Mouse (Mus musculus): ENCODE measurements around the gene Prrc2b. TPM values are rescaled to one million over a fixed set of nuclear protein-coding genes. Genes with fewer than 3 reads are reported as not detected.

Prrc2b gene
- polyA plus RNA-seq, 1 experiment from 2014 or later: 73.1 TPM

GRCm38 (mm10) chr2:32163057-32163456 lies 12.2 kb downstream of the Prrc2b start:
- Histone ChIP-seq H3K27ac (ENCODE audit: low read depth, low read length) (no peak overlapping the region), H3K4me1 (ENCODE audit: control insufficient read depth, insufficient read depth, low read length) (peaks cover 31% of the 10 kb centered on the region), H3K9me3 (ENCODE audit: control insufficient read depth, low read length) (no peaks in the 10 kb centered on the region; the same call in 1 of the 2 replicates), H3K4me2 (replicated peaks; ENCODE audit: low read depth, low read length) (no peak overlapping the region), H3K27me3 (ENCODE audit: control insufficient read depth, insufficient read depth, low read length) (no peaks in the 10 kb centered on the region), H3K9ac (ENCODE audit: low read depth, low read length) (no peak overlapping the region), H3K36me3 (ENCODE audit: control insufficient read depth, insufficient read depth, low read length) (0 out of 2 replicates have a peak, but pooled peaks cover 3% of the 10 kb centered on the region), H3K4me3 (ENCODE audit: low read length) (no peak overlapping the region)
- WGBS: 89% methylated on average over 3 of the region's 3 CpGs
- no peak for ATAC-seq (ENCODE audit: low FRiP score, low TSS enrichment)

DNA sequence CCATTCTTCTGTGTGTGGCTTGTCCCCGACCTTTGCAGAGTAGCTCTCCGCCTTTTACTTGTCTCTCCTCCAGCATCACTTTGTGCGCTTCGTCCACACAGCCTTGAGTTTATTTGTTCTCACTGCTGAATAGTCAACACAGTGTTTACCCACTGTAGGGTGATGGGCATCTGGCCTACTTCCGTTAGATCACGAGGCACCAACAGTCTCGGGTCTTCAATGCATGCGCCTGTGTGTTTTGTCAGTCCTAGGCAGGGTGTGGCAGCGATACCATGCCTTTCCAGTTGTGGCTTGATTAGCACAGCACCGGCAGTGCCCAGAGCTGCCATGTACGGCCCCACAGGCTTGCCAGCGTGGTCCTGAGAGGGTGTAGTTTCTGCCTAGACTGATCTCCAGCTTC lies 13.6 kb downstream of the Prrc2b start:
- no peak overlapping the region for H3K4me3 ChIP-seq (ENCODE audit: low read length)
- H3K4me2 ChIP-seq (replicated peaks; ENCODE audit: low read depth, low read length): no peak overlapping the region
- H3K27me3 ChIP-seq (ENCODE audit: control insufficient read depth, insufficient read depth, low read length): no peaks in the 10 kb centered on the region
- H3K36me3 ChIP-seq (ENCODE audit: control insufficient read depth, insufficient read depth, low read length): 0 out of 2 replicates have a peak, but pooled peaks cover 3% of the 10 kb centered on the region
- H3K4me1 ChIP-seq (ENCODE audit: control insufficient read depth, insufficient read depth, low read length): peaks cover 20% of the 10 kb centered on the region
- no peak overlapping the region for H3K9ac ChIP-seq (ENCODE audit: low read depth, low read length)
- 79% methylated on average over 12 of the region's 12 CpGs for WGBS
- H3K27ac ChIP-seq (ENCODE audit: low read depth, low read length): no peak overlapping the region
- H3K9me3 ChIP-seq (ENCODE audit: control insufficient read depth, low read length): no peaks in the 10 kb centered on the region; the same call in 1 of the 2 replicates
- ATAC-seq (ENCODE audit: low FRiP score, low TSS enrichment): no peak

DNA sequence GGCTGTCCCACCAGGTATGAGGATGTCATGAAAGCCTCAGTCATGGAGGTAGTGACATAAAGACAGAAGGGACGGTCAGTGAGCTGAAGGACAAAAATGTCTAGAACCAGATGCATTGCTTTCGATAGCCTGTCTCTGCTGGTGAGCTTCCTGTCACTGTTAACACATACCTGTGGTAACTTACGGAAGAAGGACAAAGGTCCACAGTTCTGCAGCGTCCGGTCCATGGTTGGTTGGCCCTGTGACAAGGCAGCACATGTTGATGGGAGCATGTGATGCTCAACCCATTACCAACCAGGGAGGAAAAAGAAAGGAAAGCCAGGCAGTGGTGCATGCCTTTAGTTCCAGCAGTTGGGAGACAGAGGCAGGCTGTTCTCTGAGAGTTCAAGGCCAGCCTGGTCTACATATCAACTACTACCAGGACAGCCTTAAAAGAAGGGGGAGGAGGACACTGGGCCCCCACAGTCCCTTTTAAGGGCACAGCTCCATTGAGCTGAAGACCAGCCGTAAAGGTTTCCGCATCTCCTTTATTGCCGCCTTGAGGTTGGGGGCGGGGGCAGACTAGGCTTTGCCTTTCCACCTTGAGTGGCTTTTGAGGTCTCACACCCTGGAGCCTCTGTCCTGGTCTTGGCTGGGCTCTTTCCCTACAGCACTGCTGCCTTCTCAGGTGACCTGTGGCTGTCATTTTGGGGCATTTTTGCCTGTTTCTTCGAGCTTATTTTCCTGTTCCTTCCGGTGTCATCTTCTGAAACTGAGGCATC lies 14.3 kb downstream of the Prrc2b start:
- Histone ChIP-seq H3K4me3 (ENCODE audit: low read length) (no peak overlapping the region), H3K9ac (ENCODE audit: low read depth, low read length) (no peak overlapping the region), H3K4me2 (replicated peaks; ENCODE audit: low read depth, low read length) (no peak overlapping the region), H3K36me3 (ENCODE audit: control insufficient read depth, insufficient read depth, low read length) (no peaks in the 10 kb centered on the region), H3K9me3 (ENCODE audit: control insufficient read depth, low read length) (no peaks in the 10 kb centered on the region; the same call in 1 of the 2 replicates), H3K27ac (ENCODE audit: low read depth, low read length) (no peak overlapping the region), H3K27me3 (ENCODE audit: control insufficient read depth, insufficient read depth, low read length) (no peaks in the 10 kb centered on the region), H3K4me1 (ENCODE audit: control insufficient read depth, insufficient read depth, low read length) (peaks cover 19% of the 10 kb centered on the region)
- no peak for ATAC-seq (ENCODE audit: low FRiP score, low TSS enrichment)
- WGBS: 73% methylated on average over 11 of the region's 11 CpGs

- Histone ChIP-seq H3K9me3 (ENCODE audit: control insufficient read depth, low read length) (no peaks in the 10 kb centered on the region; the same call in 1 of the 2 replicates), H3K9ac (ENCODE audit: low read depth, low read length) (no peak overlapping the region), H3K27me3 (ENCODE audit: control insufficient read depth, insufficient read depth, low read length) (no peaks in the 10 kb centered on the region), H3K4me1 (ENCODE audit: control insufficient read depth, insufficient read depth, low read length) (peaks cover 19% of the 10 kb centered on the region), H3K4me3 (ENCODE audit: low read length) (no peak overlapping the region; the same call in 1 of the 2 replicates), H3K36me3 (ENCODE audit: control insufficient read depth, insufficient read depth, low read length) (no peaks in the 10 kb centered on the region), H3K27ac (ENCODE audit: low read depth, low read length) (no peak overlapping the region), H3K4me2 (replicated peaks; ENCODE audit: low read depth, low read length) (peak overlapping the region; percentile 10; the same call in 1 of the 2 replicates)
- WGBS: 7% methylated on average over 10 of the region's 10 CpGs
- ATAC-seq (ENCODE audit: low FRiP score, low TSS enrichment): no peak
Observed at GRCm38 (mm10) chr2:32166581-32166980, 15.7 kb downstream of the Prrc2b start.

DNA sequence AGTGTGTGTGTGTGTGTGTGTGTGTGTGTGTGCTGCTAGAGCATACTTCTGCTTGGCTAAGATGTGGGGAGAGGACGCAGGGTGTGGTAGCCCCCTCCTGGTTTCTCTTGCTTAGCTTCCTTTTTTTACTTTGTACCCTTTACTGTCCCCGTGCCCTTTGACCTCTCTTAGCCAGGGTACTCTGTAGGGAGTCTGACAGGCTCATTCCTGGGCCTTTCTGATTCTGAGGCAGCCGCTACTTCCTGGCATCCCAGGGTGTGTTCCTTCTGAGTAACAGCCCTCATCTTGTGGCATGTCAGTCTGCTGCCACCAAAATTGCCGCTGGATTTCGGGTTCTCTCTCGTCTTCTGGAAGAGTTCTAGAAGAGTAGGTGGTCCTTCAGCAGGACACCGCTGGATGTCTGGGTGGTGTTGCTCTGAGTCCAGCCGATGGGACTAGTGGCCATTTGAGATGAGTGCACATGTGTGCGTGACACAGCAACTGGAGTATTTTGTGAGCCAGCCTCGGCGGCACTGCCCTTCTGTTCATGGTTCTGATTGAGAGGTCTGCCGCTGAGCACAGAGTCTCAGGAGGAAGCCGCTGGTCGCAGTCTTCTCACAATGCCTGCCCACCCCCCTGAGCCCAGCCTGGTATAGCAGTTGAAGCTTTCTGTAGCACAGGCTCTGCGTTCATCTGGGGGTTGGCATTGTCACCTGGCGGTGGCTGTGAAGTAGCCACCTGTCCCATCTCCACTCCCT lies 16.3 kb downstream of the Prrc2b start:
- Histone ChIP-seq H3K4me3 (ENCODE audit: low read length) (no peak overlapping the region; the same call in 1 of the 2 replicates), H3K9me3 (ENCODE audit: control insufficient read depth, low read length) (no peaks in the 10 kb centered on the region), H3K36me3 (ENCODE audit: control insufficient read depth, insufficient read depth, low read length) (no peaks in the 10 kb centered on the region), H3K4me1 (ENCODE audit: control insufficient read depth, insufficient read depth, low read length) (peaks cover 19% of the 10 kb centered on the region), H3K27me3 (ENCODE audit: control insufficient read depth, insufficient read depth, low read length) (no peaks in the 10 kb centered on the region), H3K27ac (ENCODE audit: low read depth, low read length) (peak overlapping the region; percentile 71; the same call in 1 of the 2 replicates), H3K9ac (ENCODE audit: low read depth, low read length) (no peak overlapping the region; the same call in 1 of the 2 replicates), H3K4me2 (replicated peaks; ENCODE audit: low read depth, low read length) (peak overlapping the region; percentile 6; the same call in 1 of the 2 replicates)
- ATAC-seq (ENCODE audit: low FRiP score, low TSS enrichment): peak; percentile 24
- WGBS: 22% methylated on average over 16 of the region's 16 CpGs

DNA sequence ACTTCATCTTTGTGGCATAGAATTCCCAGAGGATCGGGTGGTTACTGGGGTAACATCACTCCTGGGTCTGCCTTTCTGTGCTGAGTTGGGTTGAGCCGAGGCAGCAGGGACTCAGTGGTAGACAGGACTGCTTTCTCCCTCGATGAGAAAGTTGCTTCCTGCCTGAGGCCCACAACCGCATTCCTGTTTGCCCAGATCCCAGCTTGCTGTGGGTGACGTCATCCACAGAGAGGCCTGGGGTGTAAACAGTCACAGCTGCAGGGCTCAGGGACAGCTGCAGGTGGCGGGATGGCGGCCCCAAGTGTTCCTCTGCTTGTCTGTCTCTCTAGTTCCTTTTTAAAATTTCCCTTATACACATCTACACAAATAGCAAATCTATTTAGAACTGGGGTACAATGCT lies 16.9 kb downstream of the Prrc2b start:
- no peak overlapping the region for H3K4me3 ChIP-seq (ENCODE audit: low read length)
- peak; percentile 51 for ATAC-seq (ENCODE audit: low FRiP score, low TSS enrichment)
- H3K4me1 ChIP-seq (ENCODE audit: control insufficient read depth, insufficient read depth, low read length): peaks cover 19% of the 10 kb centered on the region

DNA sequence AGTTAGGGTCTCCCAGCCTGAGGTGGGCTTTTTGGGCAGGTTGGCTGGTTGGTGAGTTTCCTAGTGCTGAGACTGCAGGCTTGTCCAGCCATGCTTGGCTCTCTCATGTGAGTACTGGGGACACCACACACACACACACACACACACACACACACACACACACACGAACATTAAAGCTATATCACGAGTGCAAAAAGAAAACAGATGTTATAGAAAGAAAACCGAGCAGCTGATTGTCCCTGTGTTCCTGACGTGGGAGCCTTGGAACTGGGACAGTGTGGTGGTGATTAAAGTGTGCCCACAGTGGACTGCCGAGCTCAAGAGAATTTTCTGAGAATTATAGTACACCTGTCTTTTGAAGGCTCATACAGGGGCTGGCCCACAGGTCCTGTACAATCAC lies 18.4 kb downstream of the Prrc2b start:
- H3K4me1 ChIP-seq (ENCODE audit: control insufficient read depth, insufficient read depth, low read length): peaks cover 27% of the 10 kb centered on the region
- no peak overlapping the region for H3K4me2 ChIP-seq (replicated peaks; ENCODE audit: low read depth, low read length)
- ATAC-seq (ENCODE audit: low FRiP score, low TSS enrichment): no peak
- no peak overlapping the region for H3K27ac ChIP-seq (ENCODE audit: low read depth, low read length)
- H3K9me3 ChIP-seq (ENCODE audit: control insufficient read depth, low read length): no peaks in the 10 kb centered on the region
- H3K36me3 ChIP-seq (ENCODE audit: control insufficient read depth, insufficient read depth, low read length): no peaks in the 10 kb centered on the region
- WGBS: 70% methylated on average over 5 of the region's 5 CpGs
- no peak overlapping the region for H3K9ac ChIP-seq (ENCODE audit: low read depth, low read length)
- H3K4me3 ChIP-seq (ENCODE audit: low read length): no peak overlapping the region
- H3K27me3 ChIP-seq (ENCODE audit: control insufficient read depth, insufficient read depth, low read length): no peaks in the 10 kb centered on the region

More for the DNA sequence above, 16.9 kb downstream of the Prrc2b start:
- Histone ChIP-seq H3K9me3 (ENCODE audit: control insufficient read depth, low read length) (no peaks in the 10 kb centered on the region), H3K9ac (ENCODE audit: low read depth, low read length) (no peak overlapping the region; the same call in 1 of the 2 replicates), H3K27me3 (ENCODE audit: control insufficient read depth, insufficient read depth, low read length) (no peaks in the 10 kb centered on the region), H3K4me2 (replicated peaks; ENCODE audit: low read depth, low read length) (peak overlapping the region; percentile 6; the same call in 1 of the 2 replicates), H3K27ac (ENCODE audit: low read depth, low read length) (peak overlapping the region; percentile 71; the same call in 1 of the 2 replicates), H3K36me3 (ENCODE audit: control insufficient read depth, insufficient read depth, low read length) (no peaks in the 10 kb centered on the region)
- WGBS: 11% methylated on average over 7 of the region's 7 CpGs

- no peak overlapping the region for H3K9ac ChIP-seq (ENCODE audit: low read depth, low read length)
- no peak overlapping the region for H3K27ac ChIP-seq (ENCODE audit: low read depth, low read length)
- H3K9me3 ChIP-seq (ENCODE audit: control insufficient read depth, low read length): no peaks in the 10 kb centered on the region
- H3K4me1 ChIP-seq (ENCODE audit: control insufficient read depth, insufficient read depth, low read length): peaks cover 34% of the 10 kb centered on the region
- 81% methylated on average over 8 of the region's 8 CpGs for WGBS
- ATAC-seq (ENCODE audit: low FRiP score, low TSS enrichment): no peak
- no peak overlapping the region for H3K4me2 ChIP-seq (replicated peaks; ENCODE audit: low read depth, low read length)
- no peaks in the 10 kb centered on the region for H3K27me3 ChIP-seq (ENCODE audit: control insufficient read depth, insufficient read depth, low read length)
- H3K4me3 ChIP-seq (ENCODE audit: low read length): no peak overlapping the region
- no peaks in the 10 kb centered on the region for H3K36me3 ChIP-seq (ENCODE audit: control insufficient read depth, insufficient read depth, low read length)
Observed at GRCm38 (mm10) chr2:32170010-32170409, 19.1 kb downstream of the Prrc2b start.

Measured in kidney, embryonic 14.5 days (tissue).